Mouse (Mus musculus): ENCODE results near the gene Rbfox3.

- TF ChIP-seq POLR2A (IDR thresholded peaks at IDR 0.05; ENCODE audit: low read depth, low read length): no peak
- no peak for TF ChIP-seq CTCF (IDR thresholded peaks at IDR 0.05; ENCODE audit: extremely low read depth, insufficient read length, insufficient replicate concordance, low read depth, low read length)
Measured at GRCm38 (mm10) chr11:118678515-118679104, 232.8 kb downstream of the Rbfox3 start.

All from small intestine, adult 2 months (tissue).